Mouse (Mus musculus) neural tube, embryonic 11.5 days (tissue): Measurements from ENCODE around the gene Gm49388. TPM values are rescaled to one million over a fixed set of nuclear protein-coding genes. Genes with fewer than 3 reads are reported as not detected.

ENCODE experiments used
- ATAC-seq: fragments of 200-750 bp; cut with Nextera tagmentation; 2 replicates; pipeline ENCODE4 v1.8.0; 2017; ENCODE audit warnings: moderate number of reproducible peaks, mild to moderate bottlenecking, moderate TSS enrichment, moderate library complexity; ENCODE audit not compliant: insufficient read depth, low FRiP score, low TSS enrichment
- DNase-seq: peaks from one replicate; pipeline ENCODE4 v3.0.0-alpha.2; 2015; ENCODE audit warnings: low spot score
- H3K27ac ChIP-seq: fragments of 300-500 bp; sonication (generic); 2 replicates; pipeline ENCODE4 v1.5.1; 2014; ENCODE audit warnings: low read depth, mild to moderate bottlenecking, low read length
- H3K27me3 ChIP-seq: fragments of 300-500 bp; sonication (generic); 2 replicates; pipeline ENCODE4 v1.6.1; 2014; ENCODE audit warnings: mild to moderate bottlenecking, low read length, mixed read lengths; ENCODE audit not compliant: control insufficient read depth, insufficient read depth
- H3K36me3 ChIP-seq: fragments of 300-500 bp; sonication (generic); 2 replicates; pipeline ENCODE4 v1.6.1; 2014; ENCODE audit warnings: mild to moderate bottlenecking, low read length, moderate library complexity, mixed read lengths; ENCODE audit not compliant: control insufficient read depth, insufficient read depth
- H3K4me1 ChIP-seq: fragments of 300-500 bp; sonication (generic); 2 replicates; pipeline ENCODE4 v1.6.1; 2014; ENCODE audit warnings: low read length, mixed read lengths; ENCODE audit not compliant: control insufficient read depth, insufficient read depth
- H3K4me2 ChIP-seq: fragments of 300-500 bp; sonication (generic); 2 replicates; pipeline ENCODE4 v1.6.1; 2014; ENCODE audit warnings: low read depth, mild to moderate bottlenecking, moderate library complexity
- H3K4me3 ChIP-seq: fragments of 300-500 bp; sonication (generic); 2 replicates; pipeline ENCODE4 v1.5.1; 2014; ENCODE audit warnings: low read depth, low read length
- H3K9ac ChIP-seq: fragments of 300-500 bp; sonication (generic); 2 replicates; pipeline ENCODE4 v1.6.1; 2014; ENCODE audit warnings: mild to moderate bottlenecking, low read length
- H3K9me3 ChIP-seq: fragments of 300-500 bp; sonication (generic); 2 replicates; pipeline ENCODE4 v1.6.1; 2016; ENCODE audit warnings: low read length; ENCODE audit not compliant: control insufficient read depth
- WGBS: fragments of 180-500 bp; shearing (Covaris S2); extraction: QIAGEN DNeasy Blood & Tissue Kit; methylation state at CpG from one replicate; pipeline ENCODE4 v1.1.7; 2014; 5-methylcytosine and 5-hydroxymethylcytosine counted together
- polyA plus RNA-seq: library from polyadenylated mRNA; unstranded; fragments of >200 nt; fragmentation: Nextera tagmentation; extraction: Ambion mirVana; gene quantifications from 2 replicates; pipeline ENCODE4 v1.2.1, GENCODE M21; 2014

Gene Gm49388
- polyA plus RNA-seq, 1 experiment from 2014 or later, result not detected

- peaks cover 29% of the 10 kb centered on the region for H3K36me3 ChIP-seq
- H3K9ac ChIP-seq, result no peak overlapping the region
- WGBS, result 86% methylated on average over 2 of the region's 2 CpGs
Measured at GRCm38 (mm10) chr7:127765756-127766155, 19.7 kb upstream of the Gm49388 start.

DNA sequence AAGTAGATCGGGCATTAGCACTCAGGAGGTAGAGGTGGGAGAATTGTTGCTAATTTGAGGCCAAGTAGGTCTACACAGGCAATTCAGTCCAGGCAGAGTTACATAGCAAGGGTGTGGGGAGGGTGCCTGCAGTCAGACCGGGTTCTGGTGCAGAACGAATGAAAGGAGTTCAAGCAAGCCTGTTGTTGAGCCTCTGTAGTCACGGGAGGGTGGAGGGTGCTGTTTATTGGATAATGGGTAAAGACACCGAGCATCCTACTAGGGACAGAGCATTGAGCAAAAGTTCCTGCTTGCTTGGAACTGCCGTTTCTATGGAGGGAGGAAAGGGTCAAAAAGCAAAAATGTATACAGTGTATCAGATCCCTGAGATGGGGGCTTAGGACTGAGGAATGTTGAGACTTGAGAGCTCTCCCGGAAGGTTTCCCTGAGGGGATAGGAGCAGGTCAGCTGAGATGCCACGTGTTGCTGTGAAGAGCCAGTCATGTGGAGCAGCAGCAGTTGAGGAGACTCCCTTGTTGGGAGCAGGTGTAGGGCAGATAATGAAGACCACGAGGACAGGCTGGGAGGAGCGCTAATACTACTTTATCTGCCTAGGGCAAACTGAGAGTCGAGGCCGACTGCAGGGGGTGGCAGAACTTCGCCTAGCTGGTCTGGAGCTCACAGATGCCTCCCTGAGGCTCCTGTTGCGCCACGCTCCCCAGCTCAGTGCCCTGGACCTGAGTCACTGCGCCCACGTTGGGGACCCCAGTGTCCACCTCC, 18.4 kb upstream of the Gm49388 start:
- DNase-seq, result no peak
- Histone ChIP-seq H3K36me3 (peaks cover 27% of the 10 kb centered on the region), H3K27me3 (no peaks in the 10 kb centered on the region), H3K27ac (no peak overlapping the region), H3K4me1 (peaks cover 13% of the 10 kb centered on the region), H3K9me3 (no peaks in the 10 kb centered on the region), H3K4me2 (no peak overlapping the region), H3K4me3 (no peak overlapping the region), H3K9ac (no peak overlapping the region)
- 82% methylated on average over 17 of the region's 17 CpGs for WGBS
- no peak for ATAC-seq

More at GRCm38 (mm10) chr7:127765756-127766155, 19.7 kb upstream of the Gm49388 start:
- H3K27me3 ChIP-seq, result no peaks in the 10 kb centered on the region
- no peak overlapping the region for H3K27ac ChIP-seq
- peaks cover 13% of the 10 kb centered on the region for H3K4me1 ChIP-seq
- ATAC-seq (no peak), DNase-seq (no peak)
- H3K9me3 ChIP-seq, result no peaks in the 10 kb centered on the region
- H3K4me2 ChIP-seq, result no peak overlapping the region
- H3K4me3 ChIP-seq, result no peak overlapping the region

- Histone ChIP-seq H3K9ac (no peak overlapping the region), H3K36me3 (peaks cover 24% of the 10 kb centered on the region), H3K4me2 (no peak overlapping the region), H3K27me3 (no peaks in the 10 kb centered on the region), H3K27ac (no peak overlapping the region), H3K4me3 (no peak overlapping the region), H3K9me3 (no peaks in the 10 kb centered on the region), H3K4me1 (peaks cover 13% of the 10 kb centered on the region)
- ATAC-seq (no peak), DNase-seq (no peak)
- WGBS, result 93% methylated on average over 19 of the region's 19 CpGs
Measured at GRCm38 (mm10) chr7:127767671-127768345, 17.6 kb upstream of the Gm49388 start.

DNA sequence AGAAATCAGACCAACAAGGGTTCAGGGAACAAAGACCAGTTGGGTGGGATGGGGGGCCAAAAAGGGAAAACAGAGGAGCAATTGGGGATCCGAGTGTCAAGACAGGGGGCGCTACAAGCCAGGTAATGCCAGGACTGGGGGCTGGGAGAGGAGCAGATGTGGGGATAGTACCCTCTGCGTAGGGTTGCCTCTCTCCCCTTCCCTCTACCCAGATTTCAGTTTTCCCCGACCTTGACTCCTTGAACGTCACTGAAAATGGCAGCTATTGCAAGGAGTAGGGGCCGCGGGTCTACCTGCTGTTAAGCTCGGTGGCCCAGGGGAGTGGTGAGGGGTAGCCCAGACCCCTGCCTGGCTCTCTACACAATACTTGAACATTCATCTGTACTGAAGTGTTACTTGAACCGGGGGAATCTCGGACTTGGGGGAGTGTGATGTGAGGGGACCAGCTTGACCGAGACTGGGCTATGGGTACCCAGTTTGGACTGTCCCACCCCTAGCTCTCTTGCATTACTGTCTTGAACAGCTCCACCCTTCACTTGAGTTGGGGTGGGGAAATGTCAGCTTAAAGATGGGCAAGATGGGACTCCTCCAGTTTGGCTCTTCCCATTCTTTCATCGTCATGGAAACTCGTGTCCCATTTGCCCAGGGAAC, 16.9 kb upstream of the Gm49388 start:
- ATAC-seq (peak; percentile 45; the same call in 1 of the 2 replicates), DNase-seq (no peak)
- H3K27me3 ChIP-seq, result no peaks in the 10 kb centered on the region
- H3K27ac ChIP-seq, result no peak overlapping the region
- no peak overlapping the region for H3K4me3 ChIP-seq
- WGBS, result 52% methylated on average over 13 of the region's 13 CpGs
- H3K4me1 ChIP-seq, result peaks cover 13% of the 10 kb centered on the region
- H3K4me2 ChIP-seq, result no peak overlapping the region; the same call in 1 of the 2 replicates
- no peaks in the 10 kb centered on the region for H3K9me3 ChIP-seq
- peaks cover 21% of the 10 kb centered on the region for H3K36me3 ChIP-seq
- H3K9ac ChIP-seq, result no peak overlapping the region

GRCm38 (mm10) chr7:127768997-127769593, 16.3 kb upstream of the Gm49388 start:
- peak overlapping the region; percentile 45 for H3K4me3 ChIP-seq
- ATAC-seq (peak; percentile 82), DNase-seq (peak; percentile 89)
- H3K4me1 ChIP-seq, result peaks cover 13% of the 10 kb centered on the region
- H3K9me3 ChIP-seq, result no peaks in the 10 kb centered on the region
- peak overlapping the region; percentile 88 for H3K4me2 ChIP-seq
- peak overlapping the region; percentile 53 for H3K27ac ChIP-seq
- no peaks in the 10 kb centered on the region for H3K27me3 ChIP-seq
- H3K9ac ChIP-seq, result peak overlapping the region; percentile 77
- under 1% methylated on average over 16 of the region's 16 CpGs for WGBS
- H3K36me3 ChIP-seq, result peaks cover 19% of the 10 kb centered on the region

DNA sequence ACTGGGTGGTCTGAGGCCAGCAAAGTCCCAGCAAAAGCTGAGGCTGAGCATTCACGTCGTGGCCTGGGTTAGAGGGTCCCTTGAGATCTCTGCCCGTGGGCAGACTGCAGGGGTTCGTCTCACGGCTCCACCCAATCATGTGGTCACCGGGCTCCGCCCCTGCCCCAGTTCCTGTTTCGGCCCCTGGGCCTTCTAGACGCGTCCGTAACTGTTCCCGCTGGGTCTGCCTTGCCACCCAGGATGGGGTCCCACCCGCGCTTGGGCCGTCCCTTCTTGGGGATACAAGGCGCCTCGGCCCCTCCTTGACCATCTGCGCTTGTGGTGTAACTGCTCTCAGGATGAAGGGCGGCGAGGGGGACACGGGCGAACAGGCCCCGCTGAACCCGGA, 15.8 kb upstream of the Gm49388 start, which contains the start of gene Orai3:
Gene Orai3 (plus strand): TSS at position 165 of the 388 bp plus-strand sequence.
- no peaks in the 10 kb centered on the region for H3K27me3 ChIP-seq
- H3K4me1 ChIP-seq, result peaks cover 13% of the 10 kb centered on the region
- H3K36me3 ChIP-seq, result peaks cover 17% of the 10 kb centered on the region
- no peaks in the 10 kb centered on the region for H3K9me3 ChIP-seq
- DNase-seq (peak; percentile 78), ATAC-seq (peak; percentile 69)
- peak within 1 kb of the TSS; percentile 88 for H3K4me2 ChIP-seq
- peak within 1 kb of the TSS; percentile 45 for H3K4me3 ChIP-seq
- H3K9ac ChIP-seq, result peak within 1 kb of the TSS; percentile 77
- WGBS, result under 1% methylated on average over 24 of the region's 24 CpGs
- H3K27ac ChIP-seq, result peak within 1 kb of the TSS; percentile 53

- peaks cover 17% of the 10 kb centered on the region for H3K36me3 ChIP-seq
- WGBS, result 5% methylated on average over 27 of the region's 27 CpGs
- DNase-seq (peak; percentile 22), ATAC-seq (peak; percentile 21)
- H3K27me3 ChIP-seq, result no peaks in the 10 kb centered on the region
- peak overlapping the region; percentile 77 for H3K9ac ChIP-seq
- peak overlapping the region; percentile 53 for H3K27ac ChIP-seq
- peak overlapping the region; percentile 45 for H3K4me3 ChIP-seq
- H3K4me1 ChIP-seq, result peaks cover 13% of the 10 kb centered on the region
- H3K9me3 ChIP-seq, result no peaks in the 10 kb centered on the region
- H3K4me2 ChIP-seq, result peak overlapping the region; percentile 88
Measured at GRCm38 (mm10) chr7:127770039-127770905, 15.1 kb upstream of the Gm49388 start.

DNA sequence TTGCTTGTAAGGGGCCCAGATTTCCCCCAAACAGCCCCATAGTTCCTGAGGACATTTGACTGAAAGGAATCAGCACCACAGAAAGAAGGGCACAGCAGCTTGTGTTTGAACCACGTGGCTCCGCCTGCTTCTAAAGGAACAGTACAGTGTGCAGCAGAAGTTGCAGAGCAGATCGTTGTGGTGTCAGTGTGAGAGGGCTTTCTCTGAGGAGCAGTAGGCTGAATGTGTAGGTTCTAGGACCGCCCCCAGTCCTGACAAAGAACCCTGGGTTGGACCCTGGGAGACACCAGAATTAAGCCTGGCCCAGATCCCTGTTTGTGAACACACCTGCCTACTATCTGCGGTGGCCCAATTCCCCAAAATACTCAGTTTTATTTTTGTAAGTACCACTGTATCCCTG, 14.1 kb upstream of the Gm49388 start:
- DNase-seq (no peak), ATAC-seq (no peak)
- 69% methylated on average over 5 of the region's 5 CpGs for WGBS
- Histone ChIP-seq H3K36me3 (peaks cover 12% of the 10 kb centered on the region), H3K4me1 (peaks cover 13% of the 10 kb centered on the region), H3K4me3 (no peak overlapping the region), H3K9me3 (no peaks in the 10 kb centered on the region), H3K27ac (no peak overlapping the region), H3K4me2 (0 out of 2 replicates have a peak overlapping the region, but pooled peaks have one; percentile 4), H3K9ac (no peak overlapping the region), H3K27me3 (no peaks in the 10 kb centered on the region)
